ENCODE assay signal across 8 mouse cellular contexts in genomic region chr17:29067416-29067815, GRCm38 (mm10). TPM values are rescaled to one million over a fixed set of nuclear protein-coding genes. Genes with fewer than 3 reads are reported as not detected.
"Had no signal": no experiment of that assay in that cellular context is flagged by ENCODE, and none has a peak within 500 bp of the region (broad histone marks: within the 10 kb centered on the region; RNA-seq: fewer than 3 reads in every experiment).

No protein-coding gene starts in this region.

RNA-seq across cellular contexts. Expression of gene Rab44, which starts 46.5 kb away (rescaled TPM):
- total RNA-seq: layer of hippocampus, adult 18-20 months; layer of hippocampus, postnatal 36 days; left cerebral cortex, adult 18-20 months had no signal
- polyA plus RNA-seq: heart, embryonic 11.5 days; hindbrain, embryonic 10.5 days; hindbrain, embryonic 11.5 days; hindbrain, embryonic 14.5 days; inflammation-experienced regulatory T-cells, adult 6 months had no signal
